Comparison of ENCODE assay signal across 24 mouse cellular contexts in the genomic region with DNA sequence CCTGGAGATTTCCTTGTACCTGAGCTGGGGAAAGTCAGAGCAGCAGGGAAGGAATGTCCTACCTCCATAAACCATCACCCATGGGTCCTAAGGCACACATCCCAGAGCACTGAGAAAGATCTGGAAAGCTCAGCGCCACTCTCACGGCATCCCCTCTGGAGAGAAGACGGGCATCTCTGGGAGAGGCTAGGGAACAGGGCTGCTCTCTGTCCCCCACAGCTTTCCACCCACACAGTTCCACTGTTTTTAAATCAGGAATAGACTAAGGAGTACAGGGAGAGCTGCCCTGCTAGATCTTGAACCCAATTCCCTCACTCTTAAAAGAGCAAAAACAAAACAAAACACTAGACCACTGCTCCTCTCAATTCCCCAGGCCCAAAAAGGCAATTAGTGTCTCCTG. TPM values are rescaled to one million over a fixed set of nuclear protein-coding genes. Genes with fewer than 3 reads are reported as not detected.
DNase-seq lines count a peak whose midpoint lies in the region; ATAC-seq lines count a peak whose summit lies in the region.
"Had no signal": no experiment of that assay in that cellular context is flagged by ENCODE, and none has a peak within 500 bp of the region (broad histone marks: within the 10 kb centered on the region; RNA-seq: fewer than 3 reads in every experiment).

No protein-coding gene starts in this region.

- H3K4me2 ChIP-seq in hindbrain, embryonic 12.5 days (replicated peaks): no peak overlapping the region
- no peak overlapping the region for H3K4me2 ChIP-seq in hindbrain, embryonic 11.5 days (replicated peaks; ENCODE audit: low read depth, low read length)
- no peak overlapping the region for H3K4me2 ChIP-seq in neural tube, embryonic 13.5 days
- no peak overlapping the region for H3K4me2 ChIP-seq in kidney, embryonic 14.5 days (replicated peaks; ENCODE audit: low read depth, low read length)
- H3K4me2 ChIP-seq: forebrain, embryonic 15.5 days; heart, embryonic 15.5 days; limb, embryonic 12.5 days; liver, embryonic 11.5 days; midbrain, embryonic 12.5 days had no signal

- DNase-seq in cerebellum, postnatal 14 days: no peak
- DNase-seq in hindbrain, embryonic 11.5 days (ENCODE audit: low spot score): no peak
- no peak for DNase-seq in neural tube, embryonic 10.5 days (ENCODE audit: extremely low spot score, low spot score)
- DNase-seq: adrenal gland, postnatal 25 days; cerebellum, adult 11 months; embryo, embryonic 11 days; gastrocnemius, postnatal 36 days; heart, postnatal 36 days; kidney, adult 18-20 months; kidney, postnatal 10 days; liver, postnatal 0 days; thymus, adult 18-20 months; thymus, postnatal 36 days had no signal

- no peaks in the 10 kb centered on the region for H3K27me3 ChIP-seq in hindbrain, embryonic 12.5 days
- no peaks in the 10 kb centered on the region for H3K27me3 ChIP-seq in hindbrain, embryonic 11.5 days (ENCODE audit: control insufficient read depth, insufficient read depth, low read length)
- H3K27me3 ChIP-seq in neural tube, embryonic 13.5 days: no peaks in the 10 kb centered on the region
- no peaks in the 10 kb centered on the region for H3K27me3 ChIP-seq in kidney, embryonic 14.5 days (ENCODE audit: control insufficient read depth, insufficient read depth, low read length)
- H3K27me3 ChIP-seq: forebrain, embryonic 15.5 days; heart, embryonic 15.5 days; limb, embryonic 12.5 days; midbrain, embryonic 12.5 days had no signal

- 0 out of 2 replicates have a peak, but pooled peaks have one; percentile 11 for ATAC-seq in cerebellum, adult (ENCODE audit: insufficient number of reproducible peaks, low FRiP score, low TSS enrichment)
- no peak for ATAC-seq in hindbrain, embryonic 12.5 days (ENCODE audit: low FRiP score)
- ATAC-seq in hindbrain, embryonic 11.5 days (ENCODE audit: low FRiP score): no peak
- ATAC-seq in neural tube, embryonic 13.5 days (ENCODE audit: low read depth): no peak
- no peak for ATAC-seq in kidney, embryonic 14.5 days (ENCODE audit: low FRiP score, low TSS enrichment)
- ATAC-seq: forebrain, embryonic 15.5 days; inflammation-experienced regulatory T-cells, adult 6 months; liver, postnatal 0 days; lung, postnatal 0 days had no signal

- WGBS in hindbrain, embryonic 12.5 days: 80% methylated on average over 3 of the region's 3 CpGs
- 74% methylated on average over 3 of the region's 3 CpGs for WGBS in hindbrain, embryonic 11.5 days
- 85% methylated on average over 3 of the region's 3 CpGs for WGBS in neural tube, embryonic 13.5 days
- WGBS in kidney, embryonic 14.5 days: 79% methylated on average over 3 of the region's 3 CpGs

- H3K9me3 ChIP-seq in hindbrain, embryonic 12.5 days (replicated peaks): no peaks in the 10 kb centered on the region
- no peaks in the 10 kb centered on the region for H3K9me3 ChIP-seq in hindbrain, embryonic 11.5 days (ENCODE audit: control insufficient read depth, low read length)
- H3K9me3 ChIP-seq in neural tube, embryonic 13.5 days: no peaks in the 10 kb centered on the region
- H3K9me3 ChIP-seq in kidney, embryonic 14.5 days (ENCODE audit: control insufficient read depth, low read length): no peaks in the 10 kb centered on the region
- H3K9me3 ChIP-seq: forebrain, embryonic 15.5 days; heart, embryonic 15.5 days; midbrain, embryonic 12.5 days had no signal

- peaks cover 43% of the 10 kb centered on the region for H3K36me3 ChIP-seq in hindbrain, embryonic 12.5 days
- H3K36me3 ChIP-seq in hindbrain, embryonic 11.5 days (ENCODE audit: control insufficient read depth, insufficient read depth, low read length): no peaks in the 10 kb centered on the region
- peaks cover 59% of the 10 kb centered on the region for H3K36me3 ChIP-seq in neural tube, embryonic 13.5 days
- H3K36me3 ChIP-seq in kidney, embryonic 14.5 days (ENCODE audit: control insufficient read depth, insufficient read depth, low read length): no peaks in the 10 kb centered on the region

- 0 out of 2 replicates have a peak overlapping the region, but pooled peaks have one; percentile 23 for H3K27ac ChIP-seq in hindbrain, embryonic 12.5 days
- H3K27ac ChIP-seq in hindbrain, embryonic 11.5 days (ENCODE audit: low read depth, low read length): no peak overlapping the region
- peak overlapping the region; percentile 18 for H3K27ac ChIP-seq in neural tube, embryonic 13.5 days (replicated peaks)
- H3K27ac ChIP-seq in kidney, embryonic 14.5 days (ENCODE audit: low read depth, low read length): no peak overlapping the region
- H3K27ac ChIP-seq: forebrain, embryonic 15.5 days; heart, embryonic 15.5 days; limb, embryonic 12.5 days; midbrain, embryonic 12.5 days had no signal

- peaks cover 10% of the 10 kb centered on the region for H3K4me1 ChIP-seq in hindbrain, embryonic 12.5 days
- no peaks in the 10 kb centered on the region for H3K4me1 ChIP-seq in hindbrain, embryonic 11.5 days (replicated peaks; ENCODE audit: control insufficient read depth, insufficient read depth, low read length)
- H3K4me1 ChIP-seq in neural tube, embryonic 13.5 days (replicated peaks): peaks cover 11% of the 10 kb centered on the region
- no peaks in the 10 kb centered on the region; the same call in 1 of the 2 replicates for H3K4me1 ChIP-seq in kidney, embryonic 14.5 days (ENCODE audit: control insufficient read depth, insufficient read depth, low read length)
- H3K4me1 ChIP-seq: forebrain, embryonic 15.5 days; heart, embryonic 15.5 days had no signal

- no peak overlapping the region for H3K9ac ChIP-seq in hindbrain, embryonic 12.5 days
- H3K9ac ChIP-seq in hindbrain, embryonic 11.5 days (ENCODE audit: low read depth, low read length): no peak overlapping the region
- no peak overlapping the region for H3K9ac ChIP-seq in neural tube, embryonic 13.5 days
- no peak overlapping the region for H3K9ac ChIP-seq in kidney, embryonic 14.5 days (ENCODE audit: low read depth, low read length)
- H3K9ac ChIP-seq: forebrain, embryonic 15.5 days; heart, embryonic 15.5 days; limb, embryonic 12.5 days; liver, postnatal 0 days; midbrain, embryonic 12.5 days had no signal

- no peak overlapping the region for H3K4me3 ChIP-seq in hindbrain, embryonic 12.5 days
- no peak overlapping the region for H3K4me3 ChIP-seq in hindbrain, embryonic 11.5 days (ENCODE audit: low read depth, low read length)
- no peak overlapping the region for H3K4me3 ChIP-seq in neural tube, embryonic 13.5 days
- no peak overlapping the region for H3K4me3 ChIP-seq in kidney, embryonic 14.5 days (ENCODE audit: low read length)
- H3K4me3 ChIP-seq: forebrain, embryonic 15.5 days; heart, embryonic 15.5 days; limb, embryonic 12.5 days; midbrain, embryonic 12.5 days had no signal

RNA-seq across cellular contexts. Expression of a gene that starts 57.5 kb away (rescaled TPM):
- polyA plus RNA-seq in hindbrain, embryonic 12.5 days (2016; fragmentation: Nextera tagmentation; extraction: Ambion mirVana): 50.8 and 54.2 TPM in 2 replicates
- polyA plus RNA-seq in hindbrain, embryonic 11.5 days (2014; fragmentation: Nextera tagmentation; extraction: Ambion mirVana): 12.8 and 14.6 TPM in 2 replicates
- 58.9 and 72.6 TPM in 2 replicates for polyA plus RNA-seq in neural tube, embryonic 13.5 days (2015; fragmentation: Nextera tagmentation; extraction: Ambion mirVana)
- polyA plus RNA-seq in kidney, embryonic 14.5 days (2014; fragmentation: Nextera tagmentation; extraction: Ambion mirVana): 4.6 and 8.0 TPM in 2 replicates

Comparison
In these comparisons a context has a peak if more than half of its experiments do, and no peak if none do; other contexts are left out.
1. H3K27ac ChIP-seq: peak in hindbrain, embryonic 12.5 days (single experiment) and neural tube, embryonic 13.5 days (single experiment); none in hindbrain, embryonic 11.5 days (single experiment) and kidney, embryonic 14.5 days (single experiment).